Mouse (Mus musculus) liver, adult 2 months (tissue): ENCODE measurements at regions not wholly inside any gene's neighbourhood (a gene's known extent, or its start where the extent isn't known, plus 50 kb on each side); places are given as distances from the start of the nearest gene placed in this dataset.

Experiments used
- CTCF ChIP-seq: fragments of 200-500 bp; IDR thresholded peaks from 2 replicates; pipeline ENCODE4 v1.5.1; 2011; ENCODE audit warnings: low read depth, low read length, control low read depth
- POLR2A ChIP-seq: fragments of 200-500 bp; IDR thresholded peaks from 2 replicates; pipeline ENCODE4 v1.6.1; 2011; ENCODE audit warnings: low read length, control low read depth; ENCODE audit not compliant: insufficient read depth; ENCODE audit errors: extremely low read depth

DNA sequence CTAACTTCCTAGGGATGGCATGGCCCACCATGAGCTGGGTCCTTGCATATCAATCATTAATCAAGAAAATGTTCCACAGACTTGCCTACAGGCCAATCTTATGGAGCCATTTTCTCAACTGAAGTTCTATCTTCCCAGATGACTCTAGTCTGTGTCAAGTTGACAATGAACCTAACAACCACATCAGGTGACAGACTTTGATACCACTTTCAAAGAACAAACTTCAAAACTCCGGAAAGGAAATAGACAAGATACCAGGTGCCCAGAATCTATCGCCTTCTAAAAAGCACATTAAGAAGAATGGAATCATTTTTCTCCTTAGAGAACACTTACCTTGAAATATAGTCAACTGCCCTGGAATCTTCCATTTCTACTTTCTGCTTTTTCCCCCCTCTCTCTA is 192.8 kb upstream of the Nrp1 start:
- TF ChIP-seq CTCF (no peak), POLR2A (no peak)
